Mouse (Mus musculus) testis, adult 2 months (tissue): ENCODE measurements around the gene Mov10l1.

Experiments used
- CTCF ChIP-seq: fragments of 200-500 bp; IDR thresholded peaks from 2 replicates; pipeline ENCODE4 v1.5.1; 2012; ENCODE audit warnings: low read depth, mild to moderate bottlenecking, inconsistent platforms, low read length, moderate library complexity; ENCODE audit not compliant: control insufficient read depth, insufficient read depth, insufficient replicate concordance
- POLR2A ChIP-seq: fragments of 200-500 bp; IDR thresholded peaks from 2 replicates; pipeline ENCODE4 v1.6.1; 2012; ENCODE audit warnings: low read depth, mild to moderate bottlenecking, inconsistent platforms, low read length, moderate library complexity; ENCODE audit not compliant: control insufficient read depth

- TF ChIP-seq CTCF: no peak
- no peak for TF ChIP-seq POLR2A
Measured at GRCm38 (mm10) chr15:89068226-89068625, 85.5 kb downstream of the Mov10l1 start.
